Mouse (Mus musculus) kidney, embryonic 15.5 days (tissue): Measurements from ENCODE around the gene Lmln. TPM values are rescaled to one million over a fixed set of nuclear protein-coding genes. Genes with fewer than 3 reads are reported as not detected.
A peak's percentile ranks its signal among the peaks of the same experiment; 100 is the strongest.

Experiments
- ATAC-seq: fragments of 200-750 bp; cut with Nextera tagmentation; replicated peaks from 2 replicates; pipeline ENCODE4 v1.8.0; 2017; ENCODE audit warnings: moderate TSS enrichment; ENCODE audit not compliant: low FRiP score
- H3K27ac ChIP-seq: fragments of 300-500 bp; sonication (generic); 2 replicates; pipeline ENCODE4 v1.5.1; 2015; ENCODE audit warnings: mild to moderate bottlenecking, inconsistent platforms
- H3K27me3 ChIP-seq: fragments of 300-500 bp; sonication (generic); 2 replicates; pipeline ENCODE4 v1.6.1; 2015; ENCODE audit warnings: inconsistent platforms
- H3K36me3 ChIP-seq: fragments of 300-500 bp; sonication (generic); 2 replicates; pipeline ENCODE4 v1.6.1; 2015; ENCODE audit warnings: inconsistent platforms
- H3K4me1 ChIP-seq: fragments of 300-500 bp; sonication (generic); 2 replicates; pipeline ENCODE4 v1.6.1; 2015; ENCODE audit warnings: inconsistent platforms
- H3K4me2 ChIP-seq: fragments of 300-500 bp; sonication (generic); 2 replicates; pipeline ENCODE4 v1.6.1; 2015; ENCODE audit warnings: moderate library complexity, mild to moderate bottlenecking, inconsistent platforms
- H3K4me3 ChIP-seq: fragments of 300-500 bp; sonication (generic); replicated peaks from 2 replicates; pipeline ENCODE4 v1.5.1; 2015; ENCODE audit warnings: mild to moderate bottlenecking, inconsistent platforms
- H3K9ac ChIP-seq: fragments of 300-500 bp; sonication (generic); 2 replicates; pipeline ENCODE4 v1.6.1; 2015; ENCODE audit warnings: mild to moderate bottlenecking, inconsistent platforms
- H3K9me3 ChIP-seq: fragments of 300-500 bp; sonication (generic); replicated peaks from 2 replicates; pipeline ENCODE4 v1.6.1; 2016; ENCODE audit warnings: inconsistent platforms
- WGBS: fragments of 180-500 bp; shearing (Covaris S2); methylation state at CpG from one replicate; pipeline ENCODE4 v1.1.7; 2015; ENCODE audit warnings: mixed read lengths; 5-methylcytosine and 5-hydroxymethylcytosine counted together
- polyA plus RNA-seq: library from polyadenylated mRNA; unstranded; fragments of >200 nt; fragmentation: Nextera tagmentation; extraction: Ambion mirVana; gene quantifications from 2 replicates; pipeline ENCODE4 v1.2.1, GENCODE M21; 2015

The Lmln gene
- polyA plus RNA-seq = 2.3 and 4.1 TPM in 2 replicates

- Histone ChIP-seq H3K9ac (peak within 1 kb of the TSS; percentile 63), H3K36me3 (peaks cover 33% of the 10 kb centered on the region), H3K4me1 (peaks cover 39% of the 10 kb centered on the region), H3K9me3 (no peaks in the 10 kb centered on the region), H3K27ac (peak within 1 kb of the TSS; percentile 87), H3K27me3 (no peaks in the 10 kb centered on the region), H3K4me2 (peak within 1 kb of the TSS; percentile 84), H3K4me3 (peak within 1 kb of the TSS; percentile 75)
- WGBS = under 1% methylated on average over 64 of the region's 64 CpGs
- peak; percentile 98 for ATAC-seq
Measured at GRCm38 (mm10) chr16:33062024-33062681, at the start of gene Lmln. Lmln (plus strand) TSS chr16:33062521.

DNA sequence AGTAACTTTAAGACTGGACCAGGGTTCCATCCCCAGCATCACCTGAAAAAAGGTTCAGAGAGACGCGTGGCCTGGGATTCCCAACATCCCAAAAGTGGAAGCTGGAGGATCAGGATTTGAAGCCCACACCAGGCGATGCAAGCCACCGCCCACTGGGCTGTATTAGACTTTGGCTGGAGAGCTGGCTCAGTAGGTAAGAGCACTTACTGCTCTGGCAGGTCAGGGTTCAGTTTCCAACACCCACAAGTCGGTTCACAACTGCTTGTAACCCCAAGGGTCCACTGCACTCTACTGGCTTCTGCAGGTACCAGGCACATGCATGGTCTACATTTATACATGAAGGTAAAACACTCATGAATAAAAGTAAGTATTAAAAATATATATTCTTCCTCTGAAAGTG is 48.5 kb upstream of the Lmln start:
- Histone ChIP-seq H3K27ac (no peak overlapping the region), H3K36me3 (peaks cover 75% of the 10 kb centered on the region), H3K4me3 (no peak overlapping the region), H3K9ac (no peak overlapping the region), H3K9me3 (no peaks in the 10 kb centered on the region), H3K27me3 (no peaks in the 10 kb centered on the region), H3K4me2 (no peak overlapping the region), H3K4me1 (peaks cover 7% of the 10 kb centered on the region)
- 93% methylated on average over 5 of the region's 5 CpGs for WGBS
- ATAC-seq = no peak

GRCm38 (mm10) chr16:33014921-33015320 is 47.4 kb upstream of the Lmln start:
- Histone ChIP-seq H3K36me3 (peaks cover 63% of the 10 kb centered on the region), H3K4me1 (peaks cover 15% of the 10 kb centered on the region), H3K9me3 (no peaks in the 10 kb centered on the region), H3K27me3 (no peaks in the 10 kb centered on the region), H3K4me2 (no peak overlapping the region), H3K4me3 (no peak overlapping the region), H3K9ac (no peak overlapping the region), H3K27ac (no peak overlapping the region)
- WGBS = 92% methylated on average over 1 of the region's 1 CpGs
- ATAC-seq = no peak

- no peak overlapping the region for H3K4me3 ChIP-seq
- 97% methylated on average over 3 of the region's 3 CpGs for WGBS
- H3K36me3 ChIP-seq = peaks cover 58% of the 10 kb centered on the region
- no peak overlapping the region for H3K4me2 ChIP-seq
- peaks cover 15% of the 10 kb centered on the region for H3K4me1 ChIP-seq
- H3K9ac ChIP-seq = no peak overlapping the region
- ATAC-seq = no peak
- H3K27ac ChIP-seq = no peak overlapping the region
- H3K9me3 ChIP-seq = no peaks in the 10 kb centered on the region
- no peaks in the 10 kb centered on the region for H3K27me3 ChIP-seq
Measured at GRCm38 (mm10) chr16:33015396-33015907, 46.9 kb upstream of the Lmln start.

DNA sequence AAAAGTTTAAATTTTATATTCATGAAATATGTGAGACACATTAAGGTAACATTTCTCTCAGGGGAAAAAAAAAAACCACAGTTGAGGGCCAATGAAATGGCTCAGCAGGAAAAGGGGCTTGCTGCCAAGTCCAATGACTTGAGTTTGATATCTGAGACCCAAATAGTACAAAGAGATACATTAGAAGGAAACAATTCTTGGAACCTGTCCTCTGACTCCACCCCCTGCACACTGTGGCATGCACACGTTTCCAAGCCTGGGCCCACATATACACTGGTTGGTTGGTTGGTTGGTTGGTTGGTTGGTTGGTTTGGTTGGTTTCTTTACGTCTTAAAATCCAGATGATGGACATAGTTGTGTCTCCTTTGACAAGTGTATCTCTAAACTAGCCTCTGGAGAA is 46.3 kb upstream of the Lmln start:
- H3K36me3 ChIP-seq = peaks cover 53% of the 10 kb centered on the region
- ATAC-seq = no peak
- no peak overlapping the region for H3K4me2 ChIP-seq
- WGBS = 89% methylated on average over 2 of the region's 2 CpGs
- H3K9ac ChIP-seq = no peak overlapping the region
- H3K4me3 ChIP-seq = no peak overlapping the region
- peaks cover 15% of the 10 kb centered on the region for H3K4me1 ChIP-seq
- no peaks in the 10 kb centered on the region for H3K27me3 ChIP-seq
- no peak overlapping the region for H3K27ac ChIP-seq
- H3K9me3 ChIP-seq = no peaks in the 10 kb centered on the region

DNA sequence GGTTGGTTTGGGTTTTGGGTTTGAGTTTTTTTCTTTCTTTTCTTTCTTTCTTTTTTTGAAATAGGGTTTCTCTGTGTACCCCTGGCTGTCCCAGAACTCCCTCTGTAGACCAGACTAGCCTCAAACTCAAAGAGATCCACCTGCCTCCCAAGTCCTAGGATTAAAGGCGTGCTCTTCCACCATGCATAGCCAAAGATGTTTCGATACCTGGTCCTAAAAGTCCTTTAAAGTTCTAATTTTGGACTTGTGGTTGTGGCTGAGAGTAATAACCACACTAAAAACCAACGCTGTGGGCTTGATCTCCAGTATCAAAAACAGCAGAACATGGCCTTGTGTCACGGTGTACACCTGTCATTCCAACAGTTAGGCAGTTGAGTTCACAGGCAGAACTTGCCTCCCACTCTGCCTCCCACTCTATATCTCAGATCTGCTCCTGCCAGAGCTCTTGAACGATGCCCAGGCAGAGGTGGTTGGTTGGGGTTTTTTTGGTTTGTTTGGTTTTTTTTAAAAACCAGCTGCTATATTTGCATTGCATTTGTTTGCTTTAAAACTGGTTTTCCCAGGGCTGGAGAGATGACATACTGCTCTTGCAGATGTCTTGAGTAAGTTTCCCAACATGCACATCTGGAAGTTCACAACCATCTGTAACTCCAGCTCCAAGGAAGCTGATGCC is 44.5 kb upstream of the Lmln start:
- no peaks in the 10 kb centered on the region for H3K9me3 ChIP-seq
- H3K27me3 ChIP-seq = no peaks in the 10 kb centered on the region
- H3K4me1 ChIP-seq = peaks cover 15% of the 10 kb centered on the region
- H3K4me3 ChIP-seq = no peak overlapping the region
- 0 out of 2 replicates have a peak overlapping the region, but pooled peaks have one; percentile 28 for H3K27ac ChIP-seq
- no peak overlapping the region for H3K9ac ChIP-seq
- H3K4me2 ChIP-seq = no peak overlapping the region
- peaks cover 36% of the 10 kb centered on the region for H3K36me3 ChIP-seq
- WGBS = 72% methylated on average over 5 of the region's 5 CpGs
- ATAC-seq = no peak

DNA sequence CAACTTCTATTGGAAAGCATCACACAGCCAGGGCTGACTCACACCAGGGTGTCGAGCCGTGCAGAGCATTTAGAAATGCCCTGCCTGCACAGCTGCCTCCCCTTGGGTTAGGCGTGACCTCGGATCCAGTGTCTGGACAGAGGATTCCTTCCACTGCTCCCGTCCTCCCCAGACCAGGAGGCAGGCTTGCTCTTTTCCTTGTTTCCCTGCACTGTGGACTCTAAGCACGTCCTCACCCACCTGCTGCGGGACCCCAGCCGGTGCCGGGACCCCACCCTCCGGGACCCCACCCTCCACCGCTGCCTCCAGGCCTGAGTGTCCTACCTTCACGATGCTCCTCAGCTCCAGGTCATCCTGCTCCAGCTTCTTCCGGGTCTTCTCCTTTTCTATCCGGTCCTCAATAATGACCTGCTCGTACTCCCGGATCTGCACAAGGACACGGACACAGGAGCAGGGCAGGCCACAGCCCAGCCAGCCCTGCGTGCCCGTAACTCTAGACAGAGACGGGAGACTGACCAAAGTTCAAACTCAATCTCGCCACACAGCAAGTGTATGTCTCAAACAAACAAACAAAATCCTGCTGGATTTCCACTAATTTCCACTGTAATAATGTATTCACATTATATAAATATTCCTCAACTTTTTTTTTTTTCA is 43.1 kb upstream of the Lmln start:
- 48% methylated on average over 21 of the region's 21 CpGs for WGBS
- ATAC-seq = peak; percentile 86
- peak overlapping the region; percentile 25 for H3K4me3 ChIP-seq
- H3K27me3 ChIP-seq = no peaks in the 10 kb centered on the region
- peak overlapping the region; percentile 88 for H3K27ac ChIP-seq
- H3K36me3 ChIP-seq = peaks cover 21% of the 10 kb centered on the region
- 0 out of 2 replicates have a peak overlapping the region, but pooled peaks have one; percentile 10 for H3K9ac ChIP-seq
- H3K4me1 ChIP-seq = peaks cover 15% of the 10 kb centered on the region
- H3K4me2 ChIP-seq = peak overlapping the region; percentile 47
- no peaks in the 10 kb centered on the region for H3K9me3 ChIP-seq

DNA sequence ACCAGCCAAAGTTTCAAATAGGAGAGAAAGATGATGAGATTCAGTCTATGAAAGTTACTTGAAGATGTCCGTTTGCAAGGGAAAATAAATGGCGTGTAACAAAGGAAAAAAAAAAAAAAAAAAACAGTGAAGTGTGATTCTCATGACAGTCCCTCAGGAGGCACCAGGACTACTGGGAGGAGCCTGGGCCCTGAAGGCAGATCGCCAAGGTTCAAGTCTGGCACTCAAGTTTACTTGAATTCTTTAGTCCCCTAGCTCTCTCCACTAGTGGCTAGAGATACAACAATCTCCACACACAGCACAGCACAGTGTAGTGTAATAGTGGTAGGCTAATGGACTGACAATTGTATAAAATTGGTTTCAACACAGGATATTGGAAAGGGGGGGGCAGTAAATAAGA is 40.9 kb upstream of the Lmln start:
- WGBS = 67% methylated on average over 3 of the region's 3 CpGs
- Histone ChIP-seq H3K4me3 (no peak overlapping the region), H3K9ac (no peak overlapping the region), H3K4me2 (no peak overlapping the region), H3K27ac (no peak overlapping the region), H3K27me3 (no peaks in the 10 kb centered on the region), H3K9me3 (no peaks in the 10 kb centered on the region), H3K4me1 (peaks cover 15% of the 10 kb centered on the region), H3K36me3 (peaks cover 3% of the 10 kb centered on the region)
- ATAC-seq = no peak

- H3K27me3 ChIP-seq = no peaks in the 10 kb centered on the region
- H3K9me3 ChIP-seq = no peaks in the 10 kb centered on the region
- H3K36me3 ChIP-seq = no peaks in the 10 kb centered on the region
- H3K9ac ChIP-seq = no peak overlapping the region
- 2% methylated on average over 4 of the region's 4 CpGs for WGBS
- H3K4me1 ChIP-seq = peaks cover 8% of the 10 kb centered on the region; the same call in 1 of the 2 replicates
- H3K4me2 ChIP-seq = no peak overlapping the region
- ATAC-seq = peak; percentile 70
- no peak overlapping the region for H3K4me3 ChIP-seq
- no peak overlapping the region for H3K27ac ChIP-seq
Measured at GRCm38 (mm10) chr16:33023750-33024149, 38.6 kb upstream of the Lmln start.

- Histone ChIP-seq H3K9ac (no peak overlapping the region), H3K27me3 (no peaks in the 10 kb centered on the region), H3K4me3 (no peak overlapping the region), H3K27ac (no peak overlapping the region), H3K4me2 (no peak overlapping the region), H3K4me1 (0 out of 2 replicates have a peak, but pooled peaks cover 2% of the 10 kb centered on the region), H3K36me3 (no peaks in the 10 kb centered on the region), H3K9me3 (no peaks in the 10 kb centered on the region)
- no peak for ATAC-seq
- WGBS = 74% methylated on average over 8 of the region's 8 CpGs
Measured at GRCm38 (mm10) chr16:33024456-33025104, 37.7 kb upstream of the Lmln start.

- Histone ChIP-seq H3K4me2 (no peak overlapping the region), H3K4me3 (no peak overlapping the region), H3K27me3 (no peaks in the 10 kb centered on the region), H3K27ac (no peak overlapping the region), H3K36me3 (no peaks in the 10 kb centered on the region), H3K9me3 (no peaks in the 10 kb centered on the region), H3K9ac (no peak overlapping the region), H3K4me1 (no peaks in the 10 kb centered on the region)
- no peak for ATAC-seq
- 89% methylated on average over 7 of the region's 7 CpGs for WGBS
Measured at GRCm38 (mm10) chr16:33026357-33026756, 36.0 kb upstream of the Lmln start.
